Mouse (Mus musculus): ENCODE results near the gene Foxf1. TPM values are rescaled to one million over a fixed set of nuclear protein-coding genes. Genes with fewer than 3 reads are reported as not detected.
A peak's percentile ranks its signal among the peaks of the same experiment; 100 is the strongest.

Foxf1 gene
- polyA plus RNA-seq, 1 experiment from 2014 or later, result 1.0 TPM

DNA sequence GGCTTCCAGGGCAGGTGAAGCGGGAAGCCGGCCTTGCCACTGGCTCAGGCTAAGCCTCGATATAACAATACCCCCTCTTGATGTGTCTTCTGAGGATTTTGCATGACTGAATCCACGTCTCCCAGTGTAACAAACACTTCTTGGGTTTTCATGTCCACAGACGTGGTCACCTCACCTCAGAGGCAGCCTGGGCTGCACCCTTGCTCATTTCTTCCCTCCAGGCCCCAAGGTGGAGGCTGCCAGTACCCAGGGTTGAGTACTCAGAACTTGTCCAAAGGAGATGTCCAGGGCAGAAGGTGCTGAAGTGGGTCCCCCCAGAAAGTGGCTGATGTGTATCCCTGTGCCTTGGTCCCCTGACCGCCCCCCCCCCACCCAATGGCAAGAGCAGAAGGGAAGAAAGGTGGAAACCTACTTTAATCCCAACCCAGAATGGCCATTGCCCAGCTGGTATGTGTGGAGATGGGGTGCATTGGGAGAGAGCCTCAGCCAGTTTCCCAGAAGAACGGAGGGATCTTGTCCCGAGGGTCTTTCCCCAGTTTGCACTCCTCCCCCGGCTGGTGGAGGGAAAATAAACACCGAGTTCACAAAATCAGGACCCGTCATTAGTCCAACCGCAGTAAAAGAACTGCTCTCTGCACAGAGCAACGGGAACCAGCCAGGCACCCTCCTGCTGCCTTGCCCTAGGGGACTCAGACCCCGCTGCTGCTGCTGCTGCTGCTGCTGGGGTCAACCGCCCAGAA is 9.9 kb upstream of the Foxf1 start:
- H3K9ac ChIP-seq, result no peak overlapping the region
- no peak for ATAC-seq (replicated peaks)
- H3K9me3 ChIP-seq, result no peaks in the 10 kb centered on the region
- no peaks in the 10 kb centered on the region for H3K4me1 ChIP-seq
- no peak overlapping the region for H3K4me3 ChIP-seq
- H3K27ac ChIP-seq, result no peak overlapping the region
- peaks cover 95% of the 10 kb centered on the region for H3K27me3 ChIP-seq (replicated peaks)
- under 1% methylated on average over 15 of the region's 15 CpGs for WGBS
- H3K36me3 ChIP-seq (replicated peaks), result no peaks in the 10 kb centered on the region
- no peak overlapping the region for H3K4me2 ChIP-seq

DNA sequence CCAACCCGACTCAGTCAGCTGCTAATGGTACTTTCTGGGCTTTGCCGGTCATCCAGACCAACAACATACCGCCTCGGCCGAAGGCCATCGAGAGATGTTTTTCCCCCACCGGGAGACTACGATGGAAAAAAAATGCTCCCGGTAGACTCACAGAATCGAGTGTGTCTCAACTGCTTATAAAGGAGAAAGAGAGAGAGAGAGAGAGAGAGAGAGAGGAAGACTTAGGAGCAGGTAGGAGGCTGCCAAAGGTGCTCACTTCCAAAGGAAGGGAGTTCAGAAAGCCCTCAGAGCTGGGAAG is 9.4 kb upstream of the Foxf1 start:
- H3K4me1 ChIP-seq, result no peaks in the 10 kb centered on the region
- WGBS, result 1% methylated on average over 10 of the region's 10 CpGs
- no peak overlapping the region for H3K4me3 ChIP-seq
- no peaks in the 10 kb centered on the region for H3K36me3 ChIP-seq (replicated peaks)
- ATAC-seq (replicated peaks), result no peak
- H3K27ac ChIP-seq, result no peak overlapping the region
- H3K4me2 ChIP-seq, result no peak overlapping the region
- H3K9me3 ChIP-seq, result no peaks in the 10 kb centered on the region
- H3K9ac ChIP-seq, result no peak overlapping the region
- H3K27me3 ChIP-seq (replicated peaks), result peaks cover 95% of the 10 kb centered on the region

DNA sequence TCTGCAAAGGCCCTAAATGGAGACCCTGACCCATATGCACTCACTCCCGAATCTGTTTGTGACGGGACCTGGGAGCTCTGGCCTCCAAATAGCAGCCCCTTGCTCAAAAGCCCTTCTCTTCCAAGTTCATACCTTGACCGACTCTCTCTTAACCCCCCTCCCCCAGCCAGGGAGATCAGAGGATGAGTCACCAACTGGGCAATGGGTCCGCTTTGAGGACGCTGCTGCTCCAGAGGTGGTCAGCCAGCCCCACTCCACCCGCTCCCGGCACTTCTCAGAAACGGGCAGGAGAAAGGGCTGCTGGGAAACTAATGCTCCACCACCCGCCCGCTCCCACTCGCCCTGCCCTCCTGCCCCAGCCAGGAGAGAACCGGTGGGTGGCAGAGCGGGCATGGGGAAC is 8.2 kb upstream of the Foxf1 start:
- Histone ChIP-seq H3K4me2 (no peak overlapping the region), H3K27me3 (replicated peaks) (peaks cover 95% of the 10 kb centered on the region), H3K36me3 (replicated peaks) (no peaks in the 10 kb centered on the region), H3K4me3 (no peak overlapping the region), H3K9ac (no peak overlapping the region), H3K4me1 (no peaks in the 10 kb centered on the region), H3K27ac (no peak overlapping the region), H3K9me3 (no peaks in the 10 kb centered on the region)
- no peak for ATAC-seq (replicated peaks)
- 0% methylated on average over 13 of the region's 13 CpGs for WGBS

DNA sequence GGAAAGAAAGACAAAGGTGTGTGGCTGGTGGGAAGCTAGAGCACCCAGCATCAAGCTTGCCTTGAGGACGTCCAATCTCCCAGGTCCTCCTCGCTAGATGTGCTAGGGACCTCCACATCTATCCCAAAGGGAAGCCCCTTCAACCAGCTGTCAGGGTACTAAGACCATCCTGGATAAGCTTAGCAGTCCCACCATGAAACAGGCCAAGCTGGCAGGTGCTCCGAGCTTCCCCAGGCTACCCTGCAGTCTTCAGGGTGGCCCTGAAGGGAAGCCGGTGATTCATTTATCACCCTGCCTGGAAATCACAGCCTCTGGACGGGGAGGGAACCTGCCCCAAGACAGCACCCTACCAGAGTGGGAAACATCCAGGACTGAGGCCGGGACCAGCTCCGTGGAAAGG is 7.6 kb upstream of the Foxf1 start:
- Histone ChIP-seq H3K36me3 (replicated peaks) (no peaks in the 10 kb centered on the region), H3K9ac (no peak overlapping the region), H3K4me3 (no peak overlapping the region), H3K4me2 (no peak overlapping the region), H3K27me3 (replicated peaks) (peaks cover 95% of the 10 kb centered on the region), H3K4me1 (no peaks in the 10 kb centered on the region), H3K9me3 (no peaks in the 10 kb centered on the region), H3K27ac (no peak overlapping the region)
- ATAC-seq (replicated peaks), result no peak
- WGBS, result under 1% methylated on average over 7 of the region's 7 CpGs

DNA sequence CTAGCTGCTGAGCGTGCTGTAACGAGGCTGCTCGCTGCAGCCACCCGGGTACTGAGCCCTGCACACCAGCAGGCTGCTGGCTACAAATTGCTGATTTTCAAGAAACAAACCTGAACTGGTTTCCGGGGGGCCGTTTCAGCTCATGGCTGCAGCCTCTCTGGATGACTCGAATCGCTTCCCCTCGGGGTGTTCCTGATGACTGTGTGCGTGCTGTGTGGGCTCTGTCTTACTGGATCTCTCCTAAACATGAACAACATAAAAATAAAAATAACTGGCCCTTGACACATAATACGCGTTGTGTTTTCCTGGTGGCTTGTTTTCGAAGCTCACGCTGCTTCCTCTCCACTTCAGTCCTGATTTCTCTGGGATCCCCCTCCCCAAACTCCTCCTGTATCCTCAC is 5.5 kb upstream of the Foxf1 start:
- Histone ChIP-seq H3K4me2 (no peak overlapping the region), H3K36me3 (replicated peaks) (no peaks in the 10 kb centered on the region), H3K4me3 (no peak overlapping the region), H3K27ac (no peak overlapping the region), H3K27me3 (replicated peaks) (peaks cover 98% of the 10 kb centered on the region), H3K4me1 (peaks cover 11% of the 10 kb centered on the region), H3K9me3 (no peaks in the 10 kb centered on the region), H3K9ac (no peak overlapping the region)
- ATAC-seq (replicated peaks), result no peak
- 2% methylated on average over 14 of the region's 14 CpGs for WGBS

DNA sequence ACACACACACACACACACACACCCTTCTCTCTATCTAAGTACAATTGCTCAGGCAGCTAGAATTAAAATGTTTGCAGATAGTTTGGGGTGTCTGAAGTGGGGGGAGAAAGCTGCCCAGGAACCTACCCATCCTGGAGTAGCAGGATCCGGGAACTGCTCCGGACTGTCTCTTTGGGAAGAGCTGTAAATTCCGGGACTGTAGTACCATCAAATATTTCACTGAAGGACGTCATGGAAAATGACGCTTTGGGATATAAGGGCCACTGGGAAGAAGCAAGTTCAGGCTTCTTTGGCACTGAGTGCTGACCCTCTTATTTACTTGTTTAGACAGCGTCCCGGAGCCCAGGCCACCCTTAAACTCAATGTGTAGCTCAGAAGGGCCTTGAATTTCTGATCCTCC is 5.0 kb upstream of the Foxf1 start:
- Histone ChIP-seq H3K9me3 (no peaks in the 10 kb centered on the region), H3K27me3 (replicated peaks) (peaks cover 98% of the 10 kb centered on the region), H3K9ac (no peak overlapping the region), H3K36me3 (replicated peaks) (no peaks in the 10 kb centered on the region), H3K4me2 (no peak overlapping the region), H3K4me3 (no peak overlapping the region), H3K27ac (no peak overlapping the region), H3K4me1 (peaks cover 16% of the 10 kb centered on the region)
- 2% methylated on average over 7 of the region's 7 CpGs for WGBS
- ATAC-seq (replicated peaks), result no peak

DNA sequence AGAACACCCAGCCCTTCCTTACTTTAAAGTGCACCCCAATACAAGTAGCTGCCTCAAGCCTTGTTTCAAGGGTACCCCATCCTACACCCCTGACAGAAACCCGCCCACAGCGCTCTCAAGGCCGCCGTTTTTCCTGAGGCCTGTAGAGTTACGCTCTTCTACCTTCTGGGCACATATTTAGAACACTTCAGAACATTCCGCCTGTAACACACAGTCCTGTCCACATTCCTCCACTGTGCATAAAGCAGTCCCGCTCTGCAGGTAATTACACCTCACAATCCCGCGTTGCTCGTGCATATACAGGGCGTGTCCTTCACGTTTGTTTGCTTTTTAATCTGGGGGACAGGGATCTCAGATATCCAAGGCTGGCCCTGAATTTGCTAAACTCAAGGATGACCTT is 4.2 kb upstream of the Foxf1 start:
- no peak overlapping the region for H3K27ac ChIP-seq
- no peaks in the 10 kb centered on the region for H3K9me3 ChIP-seq
- 3% methylated on average over 12 of the region's 12 CpGs for WGBS
- no peak overlapping the region for H3K9ac ChIP-seq
- peaks cover 98% of the 10 kb centered on the region for H3K27me3 ChIP-seq (replicated peaks)
- no peaks in the 10 kb centered on the region for H3K36me3 ChIP-seq (replicated peaks)
- no peak overlapping the region for H3K4me3 ChIP-seq
- H3K4me1 ChIP-seq, result peaks cover 23% of the 10 kb centered on the region
- no peak overlapping the region for H3K4me2 ChIP-seq
- ATAC-seq (replicated peaks), result no peak

DNA sequence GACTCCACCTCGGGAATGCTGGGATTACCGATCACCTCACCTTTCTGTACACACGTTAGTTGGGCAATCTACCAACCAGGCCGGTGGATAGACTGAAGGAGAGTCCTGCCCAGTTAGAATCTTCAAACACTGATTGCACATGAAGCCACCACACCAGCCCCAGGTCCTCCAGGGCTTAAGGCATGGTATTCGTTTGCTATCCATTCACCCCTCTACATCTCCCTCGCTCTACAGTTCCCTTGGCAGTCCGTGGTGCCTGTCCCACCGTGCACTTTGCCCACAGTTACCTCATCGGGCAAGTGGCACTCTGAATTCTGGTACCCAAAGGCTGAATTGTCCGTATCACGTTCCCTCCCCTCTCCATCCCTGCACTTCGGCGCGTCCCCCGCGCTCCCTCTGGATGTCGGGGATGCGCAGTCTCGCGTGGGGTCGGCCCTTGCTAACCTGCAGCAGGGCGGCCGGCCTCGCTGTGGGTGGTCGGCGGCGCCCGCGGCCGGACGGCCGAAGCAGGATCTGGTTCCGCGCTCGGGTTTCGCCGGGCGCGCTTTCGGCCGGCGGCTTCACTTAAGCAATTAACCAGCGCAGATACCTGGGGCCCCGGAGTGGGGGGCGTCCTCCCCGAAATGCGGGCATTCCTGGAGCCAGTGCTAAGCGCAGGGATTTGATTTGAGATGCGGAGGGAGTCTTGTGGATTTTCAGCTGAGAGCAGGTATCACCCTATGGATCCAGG is 3.7 kb upstream of the Foxf1 start:
- no peaks in the 10 kb centered on the region for H3K36me3 ChIP-seq (replicated peaks)
- no peak for ATAC-seq (replicated peaks)
- H3K27ac ChIP-seq, result no peak overlapping the region
- peaks cover 26% of the 10 kb centered on the region for H3K4me1 ChIP-seq
- H3K9me3 ChIP-seq, result no peaks in the 10 kb centered on the region
- H3K27me3 ChIP-seq (replicated peaks), result peaks cover 99% of the 10 kb centered on the region
- no peak overlapping the region for H3K9ac ChIP-seq
- H3K4me2 ChIP-seq, result no peak overlapping the region
- no peak overlapping the region for H3K4me3 ChIP-seq
- under 1% methylated on average over 49 of the region's 49 CpGs for WGBS

DNA sequence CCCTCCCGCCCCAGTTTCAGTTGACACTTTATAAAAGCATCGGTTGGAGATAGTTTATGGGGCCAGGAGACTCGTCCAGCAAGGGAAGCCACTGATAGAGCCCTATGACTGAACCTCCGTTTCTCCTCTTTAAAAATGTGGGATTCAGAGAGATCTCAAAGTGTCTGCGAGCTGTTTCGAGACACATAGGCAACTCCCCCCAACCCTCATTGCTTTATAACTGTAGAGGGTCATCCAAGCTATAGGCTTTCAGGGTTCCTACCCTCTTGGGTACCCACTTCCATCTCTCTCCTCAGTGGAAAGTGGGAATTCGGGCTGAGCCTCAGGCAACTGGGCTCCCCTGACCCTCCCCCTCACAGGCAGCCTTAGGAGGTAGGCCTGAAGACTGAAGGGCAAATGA is 2.8 kb upstream of the Foxf1 start:
- Histone ChIP-seq H3K4me2 (no peak overlapping the region), H3K4me1 (peaks cover 26% of the 10 kb centered on the region), H3K4me3 (no peak overlapping the region), H3K27ac (no peak overlapping the region), H3K9me3 (no peaks in the 10 kb centered on the region), H3K36me3 (replicated peaks) (no peaks in the 10 kb centered on the region), H3K27me3 (replicated peaks) (peaks cover 99% of the 10 kb centered on the region), H3K9ac (no peak overlapping the region)
- WGBS, result 2% methylated on average over 7 of the region's 7 CpGs
- no peak for ATAC-seq (replicated peaks)

DNA sequence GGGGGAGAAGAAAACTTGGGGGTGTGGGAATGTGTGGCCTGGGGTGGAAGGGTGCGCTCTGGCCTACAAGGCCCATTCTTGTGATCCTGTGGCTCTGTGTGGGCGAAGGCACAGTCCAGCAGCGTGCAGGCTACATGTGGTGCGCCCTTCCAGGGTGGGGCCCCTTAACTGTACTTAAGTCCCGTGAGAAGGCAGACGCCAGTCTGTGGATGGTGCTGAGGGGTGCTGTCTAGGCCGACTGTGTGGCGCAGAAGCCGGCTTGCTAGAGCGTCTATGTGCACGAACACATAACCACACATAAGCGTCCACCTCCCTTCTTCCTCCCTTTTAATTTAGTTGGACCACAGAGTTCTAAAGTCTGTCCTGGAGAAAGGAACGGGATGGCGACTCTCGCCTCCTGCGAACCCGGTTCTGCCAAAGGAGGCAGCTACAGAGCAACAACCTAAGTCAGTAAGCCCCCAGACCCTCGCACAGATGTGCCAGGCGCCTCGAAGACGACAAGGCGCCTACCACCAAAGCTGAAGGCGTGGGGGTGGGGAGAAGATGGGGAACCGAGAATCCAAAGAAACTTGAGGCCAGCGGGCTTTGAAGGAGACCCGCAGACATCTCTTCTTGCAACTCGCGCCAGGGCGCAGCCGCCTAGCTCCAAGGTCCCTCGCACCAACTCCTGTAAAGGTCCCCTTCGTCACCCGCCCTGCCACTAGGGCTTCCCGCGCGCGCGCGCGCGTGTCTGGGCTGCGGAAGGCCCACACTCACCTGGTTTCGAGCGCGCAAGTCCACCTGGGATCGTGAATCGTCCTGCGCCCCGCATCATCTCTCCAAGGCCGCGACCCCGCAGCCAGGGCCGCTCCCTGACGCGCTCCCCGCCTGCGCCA is 1.7 kb upstream of the Foxf1 start:
- WGBS, result under 1% methylated on average over 57 of the region's 57 CpGs
- ATAC-seq (replicated peaks), result no peak

DNA sequence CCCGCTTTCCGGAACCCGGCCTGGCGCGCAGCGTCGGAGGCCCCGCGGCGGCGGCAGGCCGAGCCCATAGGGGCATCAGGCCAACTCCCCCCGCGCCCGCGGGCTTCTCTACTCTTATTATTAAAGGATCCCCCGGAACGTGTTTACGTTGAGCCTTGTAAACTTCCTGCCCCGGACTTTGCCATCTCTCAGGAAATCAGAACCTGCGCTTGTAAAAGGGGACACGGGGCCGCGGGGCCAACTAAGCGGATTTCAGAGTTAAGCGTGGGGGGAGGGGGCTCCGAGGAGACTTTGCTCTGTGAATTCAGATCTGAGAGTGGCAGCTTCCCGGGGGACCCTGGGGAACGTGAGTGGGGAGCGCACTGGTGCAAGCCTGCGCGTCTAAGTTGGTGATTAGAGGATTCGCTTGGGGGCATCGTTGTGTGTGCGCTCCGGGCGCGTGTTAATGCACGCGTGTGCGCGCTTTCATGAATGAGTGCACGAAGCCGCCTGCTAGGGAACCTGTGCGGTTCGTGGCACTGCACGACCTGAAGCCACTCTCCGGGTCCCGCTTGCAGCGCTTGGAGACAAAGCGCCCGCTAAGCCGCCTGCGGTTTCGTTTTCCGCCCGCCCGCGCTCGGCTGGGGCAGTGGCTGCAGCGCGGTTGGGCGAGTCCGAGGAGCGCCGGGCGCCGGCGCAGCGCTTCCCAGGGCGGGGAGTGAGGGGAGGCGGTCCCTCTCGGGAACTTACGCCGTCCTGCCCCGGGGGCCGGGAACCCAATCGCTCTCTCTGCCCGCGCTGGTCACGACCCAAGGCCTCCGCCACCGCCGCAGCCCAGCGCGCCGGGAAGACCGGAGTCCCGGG is 872 bp upstream of the Foxf1 start:
- no peak overlapping the region for H3K27ac ChIP-seq
- H3K9me3 ChIP-seq, result no peaks in the 10 kb centered on the region
- H3K36me3 ChIP-seq (replicated peaks), result no peaks in the 10 kb centered on the region
- no peak for ATAC-seq (replicated peaks)
- peak overlapping the region; percentile 59 for H3K4me2 ChIP-seq
- H3K9ac ChIP-seq, result no peak overlapping the region
- H3K4me3 ChIP-seq, result peak overlapping the region; percentile 32
- WGBS, result under 1% methylated on average over 89 of the region's 89 CpGs
- H3K4me1 ChIP-seq, result peaks cover 26% of the 10 kb centered on the region
- peaks cover 96% of the 10 kb centered on the region for H3K27me3 ChIP-seq (replicated peaks)

More for the DNA sequence above, 1.7 kb upstream of the Foxf1 start:
- Histone ChIP-seq H3K4me2 (peak overlapping the region; percentile 59), H3K27me3 (replicated peaks) (peaks cover 98% of the 10 kb centered on the region), H3K9me3 (no peaks in the 10 kb centered on the region), H3K4me1 (peaks cover 26% of the 10 kb centered on the region), H3K9ac (no peak overlapping the region), H3K36me3 (replicated peaks) (no peaks in the 10 kb centered on the region), H3K4me3 (peak overlapping the region; percentile 32), H3K27ac (no peak overlapping the region)

DNA sequence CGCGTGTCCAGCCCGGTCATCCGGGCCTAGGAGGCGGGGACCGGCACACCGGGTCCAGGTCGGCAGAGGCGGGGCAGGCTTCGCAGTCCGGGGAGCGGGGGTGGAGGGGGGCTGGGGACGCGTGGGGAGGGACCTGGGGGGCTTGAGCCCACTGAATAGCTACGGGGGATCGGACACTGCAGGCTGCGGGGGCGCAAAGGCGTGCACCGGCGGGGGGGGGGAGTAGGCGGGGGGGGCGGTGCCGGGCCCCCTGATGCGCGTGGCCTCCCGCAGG is 313 bp upstream of the Foxf1 start:
- Histone ChIP-seq H3K27me3 (replicated peaks) (peaks cover 96% of the 10 kb centered on the region), H3K36me3 (replicated peaks) (no peaks in the 10 kb centered on the region), H3K9me3 (no peaks in the 10 kb centered on the region), H3K27ac (no peak overlapping the region), H3K9ac (no peak overlapping the region), H3K4me3 (peak overlapping the region; percentile 32), H3K4me2 (peak overlapping the region; percentile 59), H3K4me1 (peaks cover 26% of the 10 kb centered on the region)
- no peak for ATAC-seq (replicated peaks)
- WGBS, result 0% methylated on average over 8 of the region's 27 CpGs
